Mouse (Mus musculus) hindbrain, embryonic 14.5 days (tissue): Measurements from ENCODE around the gene Gm10338. TPM values are rescaled to one million over a fixed set of nuclear protein-coding genes. Genes with fewer than 3 reads are reported as not detected.
"Not testable (repeated sequence)": the region's sequence is repeated elsewhere in the genome, so short reads cannot be mapped to it uniquely, and the experiment has no call there.

Experiments
- ATAC-seq: fragments of 200-750 bp; cut with Nextera tagmentation; 2 replicates; pipeline ENCODE4 v1.8.0; 2017; ENCODE audit warnings: moderate number of reproducible peaks, mild to moderate bottlenecking, moderate TSS enrichment, moderate library complexity; ENCODE audit not compliant: low FRiP score
- DNase-seq: peaks from one replicate; pipeline ENCODE4 v3.0.0-alpha.2; 2015; ENCODE audit warnings: low spot score
- H3K27ac ChIP-seq: fragments of 300-500 bp; sonication (generic); 2 replicates; pipeline ENCODE4 v1.5.1; 2014; ENCODE audit warnings: mild to moderate bottlenecking, moderate library complexity
- H3K27me3 ChIP-seq: fragments of 300-500 bp; sonication (generic); 2 replicates; pipeline ENCODE4 v1.6.1; 2014; ENCODE audit warnings: mild to moderate bottlenecking, low read length, mixed read lengths; ENCODE audit not compliant: control insufficient read depth, insufficient read depth
- H3K36me3 ChIP-seq: fragments of 300-500 bp; sonication (generic); replicated peaks from 2 replicates; pipeline ENCODE4 v1.6.1; 2014; ENCODE audit not compliant: control insufficient read depth, insufficient read depth
- H3K4me1 ChIP-seq: fragments of 300-500 bp; sonication (generic); replicated peaks from 2 replicates; pipeline ENCODE4 v1.6.1; 2014; ENCODE audit warnings: antibody characterized with exemption, low read length, mixed read lengths; ENCODE audit not compliant: control insufficient read depth, insufficient read depth
- H3K4me2 ChIP-seq: fragments of 300-500 bp; sonication (generic); replicated peaks from 2 replicates; pipeline ENCODE4 v1.6.1; 2014; ENCODE audit warnings: mild to moderate bottlenecking, moderate library complexity
- H3K4me3 ChIP-seq: fragments of 300-500 bp; sonication (generic); replicated peaks from 2 replicates; pipeline ENCODE4 v1.5.1; 2014; ENCODE audit warnings: mild to moderate bottlenecking, low read length
- H3K9ac ChIP-seq: fragments of 300-500 bp; sonication (generic); 2 replicates; pipeline ENCODE4 v1.6.1; 2014
- H3K9me3 ChIP-seq: fragments of 300-500 bp; sonication (generic); 2 replicates; pipeline ENCODE4 v1.6.1; 2016; ENCODE audit warnings: low read length; ENCODE audit not compliant: control insufficient read depth
- WGBS: fragments of 180-500 bp; shearing (Covaris S2); extraction: QIAGEN DNeasy Blood & Tissue Kit; methylation state at CpG from one replicate; pipeline ENCODE4 v1.1.7; 2014; 5-methylcytosine and 5-hydroxymethylcytosine counted together
- polyA plus RNA-seq: library from polyadenylated mRNA; unstranded; fragments of >200 nt; fragmentation: Nextera tagmentation; extraction: Ambion mirVana; gene quantifications from 2 replicates; pipeline ENCODE4 v1.2.1, GENCODE M21; 2014

Gm10338 gene
- not detected in 2 replicates for polyA plus RNA-seq

GRCm38 (mm10) chr14:7595492-7595891 is at the start of gene Gm10338:
TSS of gene Gm10338 (minus strand) at chr14:7595592.
- no CpG with 5 or more reads among the region's 2 CpGs for WGBS
- DNase-seq, H3K27me3 ChIP-seq, H3K4me3 ChIP-seq, ATAC-seq, H3K9ac ChIP-seq, H3K4me1 ChIP-seq, H3K27ac ChIP-seq, H3K9me3 ChIP-seq, H3K36me3 ChIP-seq, H3K4me2 ChIP-seq: not testable (repeated sequence)

GRCm38 (mm10) chr14:7643872-7644271 is 48.5 kb upstream of the Gm10338 start, which contains the start of gene Gm10128:
TSS of gene Gm10128 (minus strand) at chr14:7643972.
- not testable (repeated sequence) for H3K4me2 ChIP-seq, H3K36me3 ChIP-seq, ATAC-seq, H3K9me3 ChIP-seq, H3K4me3 ChIP-seq, H3K27ac ChIP-seq, DNase-seq, H3K9ac ChIP-seq, H3K4me1 ChIP-seq, H3K27me3 ChIP-seq
- WGBS, result no CpG with 5 or more reads among the region's 2 CpGs

- not testable (repeated sequence) for DNase-seq, H3K27me3 ChIP-seq, H3K27ac ChIP-seq, H3K36me3 ChIP-seq, H3K4me1 ChIP-seq, ATAC-seq, H3K9me3 ChIP-seq
- Histone ChIP-seq H3K4me2 (peak within 1 kb of the TSS; percentile 73), H3K4me3 (peak within 1 kb of the TSS; percentile 40), H3K9ac (peak within 1 kb of the TSS; percentile 66)
- WGBS, result no CpG with 5 or more reads among the region's 34 CpGs
Observed at GRCm38 (mm10) chr14:7568382-7568781, 27.0 kb downstream of the Gm10338 start, which contains the start of gene Gm3558. TSS of gene Gm3558 (minus strand) at chr14:7568566.

GRCm38 (mm10) chr14:7567890-7568289 is 27.5 kb downstream of the Gm10338 start:
- DNase-seq, result peak; percentile 22
- H3K9ac ChIP-seq, result peak overlapping the region; percentile 66
- H3K27ac ChIP-seq, result not testable (repeated sequence)

GRCm38 (mm10) chr14:7567266-7567665 is 28.1 kb downstream of the Gm10338 start:
- not testable (repeated sequence) for H3K36me3 ChIP-seq, H3K27me3 ChIP-seq, H3K4me1 ChIP-seq, H3K4me2 ChIP-seq, H3K9me3 ChIP-seq, ATAC-seq, H3K9ac ChIP-seq, H3K27ac ChIP-seq, H3K4me3 ChIP-seq, DNase-seq
- WGBS, result 3% methylated on average over 6 of the region's 9 CpGs

More at GRCm38 (mm10) chr14:7567890-7568289, 27.5 kb downstream of the Gm10338 start:
- H3K36me3 ChIP-seq, ATAC-seq, H3K9me3 ChIP-seq, H3K4me1 ChIP-seq, H3K27me3 ChIP-seq: not testable (repeated sequence)
- H3K4me3 ChIP-seq, result peak overlapping the region; percentile 40
- H3K4me2 ChIP-seq, result peak overlapping the region; percentile 73
- under 1% methylated on average over 20 of the region's 27 CpGs for WGBS

Other genes with a start within 250 kb of the Gm10338 start
- gene Gm8374, start 230.5 kb downstream of the Gm10338 start, polyA plus RNA-seq, result not detected in 2 replicates
- not detected in 2 replicates for gene Gm3755, start 144.7 kb downstream of the Gm10338 start, polyA plus RNA-seq
- gene Gm3752, start 111.8 kb downstream of the Gm10338 start, polyA plus RNA-seq, result 14.4 and 19.1 TPM in 2 replicates
- 6.8 and 7.8 TPM in 2 replicates for gene Gm3558, start 27.0 kb downstream of the Gm10338 start, polyA plus RNA-seq
- not detected in 2 replicates for gene Gm10128, start 48.4 kb upstream of the Gm10338 start, polyA plus RNA-seq
- gene Gm26661, start 196.0 kb upstream of the Gm10338 start, polyA plus RNA-seq, result not detected in 2 replicates
- gene Flnb, start 222.4 kb upstream of the Gm10338 start, polyA plus RNA-seq, result 7.4 and 9.0 TPM in 2 replicates